Mouse (Mus musculus): ENCODE data around the gene Rusc1. TPM values are rescaled to one million over a fixed set of nuclear protein-coding genes. Genes with fewer than 3 reads are reported as not detected.

Gene Rusc1
- polyA plus RNA-seq (2017; shearing (Covaris generic)): 40.5 TPM

DNA sequence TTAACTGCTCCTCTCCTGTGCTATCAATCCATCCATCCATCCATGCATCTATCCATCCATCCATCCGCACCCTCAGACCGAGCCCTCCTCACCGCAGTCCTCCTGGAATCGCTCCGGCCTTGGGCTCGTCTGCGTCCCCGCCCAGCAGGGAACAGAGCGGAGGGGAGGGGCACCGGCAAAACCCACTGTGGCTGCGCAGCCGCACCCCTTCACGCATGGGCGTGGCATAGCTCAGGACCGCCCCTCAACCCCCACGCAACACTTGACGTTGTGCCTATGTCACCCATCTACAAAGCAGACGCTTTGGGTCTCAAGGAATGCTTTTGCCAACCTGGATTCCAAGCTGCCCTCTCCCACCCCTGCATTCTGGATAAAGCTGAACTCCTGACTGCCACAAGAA is at the start of gene Rusc1:
Gene Rusc1 (minus strand): TSS at position 137 of the 400 bp plus-strand sequence.

DNA sequence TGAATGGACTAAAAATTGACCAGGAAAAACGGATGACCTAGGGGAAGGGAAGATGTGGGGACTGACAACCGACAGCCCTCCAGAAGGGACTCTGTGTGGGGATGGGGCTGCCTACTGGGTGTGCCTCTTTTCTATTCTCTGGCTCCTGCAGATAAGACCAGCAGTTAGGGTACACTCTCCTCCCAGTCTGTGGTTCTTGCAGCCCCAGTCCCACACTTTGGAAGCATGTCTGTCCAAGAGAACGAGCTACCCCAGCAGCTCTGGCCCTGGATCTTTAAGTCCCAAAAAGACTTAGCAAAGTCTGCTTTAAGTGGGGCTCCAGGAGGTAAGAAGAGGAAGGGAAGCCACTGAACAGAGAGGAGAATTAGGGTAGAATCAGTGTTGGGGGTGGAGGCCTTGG is 42.8 kb upstream of the Rusc1 start, which contains the start of gene Pklr:
Gene Pklr (plus strand): TSS at position 185 of the 400 bp plus-strand sequence.

DNA sequence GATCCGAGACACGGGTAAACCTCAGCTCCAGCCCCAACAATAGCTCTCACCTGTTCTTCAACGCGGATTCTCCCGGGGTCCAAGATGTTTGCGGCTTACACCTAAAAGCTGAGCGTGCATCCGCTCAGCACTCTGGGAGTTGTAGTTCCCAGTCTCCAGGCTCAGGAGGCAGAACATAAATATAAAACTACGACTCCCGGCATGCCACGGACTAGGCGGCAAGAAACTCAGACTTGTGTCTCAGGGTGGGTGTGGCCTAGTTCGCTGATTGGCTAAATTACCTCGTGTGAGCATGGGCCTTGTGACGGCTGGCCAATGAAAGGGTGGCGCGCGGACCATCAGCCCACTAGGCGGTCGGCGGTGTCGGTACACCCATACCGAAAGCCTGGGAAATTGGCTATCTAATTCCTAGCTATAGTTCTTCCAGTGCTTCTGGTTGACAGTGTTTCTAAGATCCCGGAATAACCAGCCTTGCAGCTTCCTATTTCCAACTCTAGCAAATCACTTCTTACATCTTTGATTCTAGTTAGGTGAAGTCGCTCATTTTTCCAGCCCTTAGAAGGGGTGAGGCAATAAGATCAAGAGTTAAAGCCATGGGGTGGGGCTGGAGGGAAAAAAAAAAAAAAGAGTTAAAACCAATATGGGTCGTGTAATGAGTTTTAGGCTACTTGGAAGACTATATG is 8.8 kb upstream of the Rusc1 start, which contains the start of gene Fdps:
Gene Fdps (minus strand): TSS at position 148 of the 683 bp plus-strand sequence.

DNA sequence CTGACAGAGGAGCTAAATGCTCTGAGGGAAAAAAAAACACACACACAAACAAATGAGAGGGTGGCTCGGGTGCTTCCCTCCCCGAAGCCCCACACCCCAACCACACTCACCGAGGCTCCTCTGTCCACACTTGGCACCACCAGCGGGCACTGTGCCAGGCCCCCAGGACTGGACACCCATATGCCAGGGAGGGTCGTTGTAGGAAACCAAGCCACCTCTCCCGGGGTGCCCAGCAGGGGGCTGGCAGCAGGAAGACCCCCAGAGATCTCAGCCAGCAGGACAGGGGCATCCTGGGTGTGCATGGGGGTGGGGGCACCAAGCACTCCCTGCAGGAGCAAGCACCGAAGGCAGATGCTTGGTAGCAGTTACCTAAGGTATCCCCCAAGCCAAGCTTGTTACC is 7.7 kb upstream of the Rusc1 start, which contains the start of gene Gm43738:
Gene Gm43738 (minus strand): TSS at position 289 of the 400 bp plus-strand sequence.

Other genes with a start within 250 kb of the Rusc1 start
- 36.7 TPM for gene Msto1, start 179.3 kb downstream of the Rusc1 start, polyA plus RNA-seq (2017; shearing (Covaris generic))
- gene Ash1l, start 142.7 kb downstream of the Rusc1 start, polyA plus RNA-seq (2017; shearing (Covaris generic)): 34.7 TPM
- gene Dap3, start 142.1 kb downstream of the Rusc1 start, polyA plus RNA-seq (2017; shearing (Covaris generic)): 201 TPM
- not detected for gene Gm43738, start 7.8 kb upstream of the Rusc1 start, polyA plus RNA-seq (2017; shearing (Covaris generic))
- 75.6 TPM for gene Fdps, start 8.6 kb upstream of the Rusc1 start, polyA plus RNA-seq (2017; shearing (Covaris generic))
- not detected for gene Pklr, start 42.8 kb upstream of the Rusc1 start, polyA plus RNA-seq (2017; shearing (Covaris generic))
- 2.4 TPM for gene Hcn3, start 66.9 kb upstream of the Rusc1 start, polyA plus RNA-seq (2017; shearing (Covaris generic))
- 111 TPM for gene Clk2, start 71.5 kb upstream of the Rusc1 start, polyA plus RNA-seq (2017; shearing (Covaris generic))
- 268 TPM for gene Scamp3, start 84.2 kb upstream of the Rusc1 start, polyA plus RNA-seq (2017; shearing (Covaris generic))
- 236 TPM for gene Fam189b, start 89.8 kb upstream of the Rusc1 start, polyA plus RNA-seq (2017; shearing (Covaris generic))
- 119 TPM for gene Gba, start 109.6 kb upstream of the Rusc1 start, polyA plus RNA-seq (2017; shearing (Covaris generic))
- gene Thbs3, start 121.9 kb upstream of the Rusc1 start, polyA plus RNA-seq (2017; shearing (Covaris generic)): 2.0 TPM
- 132 TPM for gene Mtx1, start 133.8 kb upstream of the Rusc1 start, polyA plus RNA-seq (2017; shearing (Covaris generic))
- 1.1 TPM for gene Muc1, start 135.7 kb upstream of the Rusc1 start, polyA plus RNA-seq (2017; shearing (Covaris generic))
- gene Krtcap2, start 152.7 kb upstream of the Rusc1 start, polyA plus RNA-seq (2017; shearing (Covaris generic)): 217 TPM
- 3.1 TPM for gene Trim46, start 153.0 kb upstream of the Rusc1 start, polyA plus RNA-seq (2017; shearing (Covaris generic))
- gene Dpm3, start 166.0 kb upstream of the Rusc1 start, polyA plus RNA-seq (2017; shearing (Covaris generic)): 98.5 TPM
- 270 TPM for gene Slc50a1, start 177.3 kb upstream of the Rusc1 start, polyA plus RNA-seq (2017; shearing (Covaris generic))
- gene Efna1, start 187.8 kb upstream of the Rusc1 start, polyA plus RNA-seq (2017; shearing (Covaris generic)): not detected
- not detected for gene Efna3, start 229.7 kb upstream of the Rusc1 start, polyA plus RNA-seq (2017; shearing (Covaris generic))
- gene Efna4, start 244.7 kb upstream of the Rusc1 start, polyA plus RNA-seq (2017; shearing (Covaris generic)): 0.55 TPM